Mouse (Mus musculus) ovary, postnatal 10 days (tissue): ENCODE data around the gene Tnfsf13.
"Not testable (repeated sequence)": the region's sequence is repeated elsewhere in the genome, so short reads cannot be mapped to it uniquely, and the experiment has no call there.

ENCODE experiments used
- DNase-seq: peaks from one replicate; pipeline ENCODE4 v3.0.0; 2022; ENCODE audit warnings: low spot score

Tnfsf13 gene

DNA sequence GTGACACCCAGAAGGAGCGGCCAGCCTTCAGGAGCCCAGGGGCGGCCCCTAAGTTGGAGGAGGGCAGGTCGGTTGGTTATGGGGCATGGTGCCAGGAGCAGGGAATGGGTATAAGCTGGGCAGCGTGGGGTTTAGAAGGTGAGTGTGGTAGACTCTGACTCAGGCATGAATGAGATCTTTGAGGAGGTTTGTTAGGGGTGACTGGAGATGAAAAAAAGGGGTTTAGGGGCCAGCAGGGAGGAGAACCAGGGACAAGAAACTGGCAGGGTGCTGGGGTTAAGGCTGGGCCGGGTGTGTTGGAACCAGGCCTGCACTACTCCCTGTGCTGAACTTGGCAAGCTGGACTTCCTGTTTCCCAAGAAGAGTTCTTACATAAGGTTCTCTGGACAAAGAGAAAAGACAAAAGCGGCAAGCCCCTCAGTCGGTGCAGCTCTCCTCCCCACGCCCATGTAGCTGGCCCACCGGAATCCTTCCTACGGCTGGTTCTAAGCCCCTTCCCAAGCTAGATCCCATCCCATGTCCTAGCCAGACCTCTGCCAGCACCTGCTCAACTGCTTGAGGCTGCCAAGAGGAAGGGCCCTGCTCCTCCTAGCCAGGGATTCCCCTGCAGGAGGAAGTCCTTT lies at the start of gene Tnfsf13:
Gene Tnfsf13, minus strand, starts transcription at position 259 of the 623 bp plus-strand sequence.
- DNase-seq, result no peak

DNA sequence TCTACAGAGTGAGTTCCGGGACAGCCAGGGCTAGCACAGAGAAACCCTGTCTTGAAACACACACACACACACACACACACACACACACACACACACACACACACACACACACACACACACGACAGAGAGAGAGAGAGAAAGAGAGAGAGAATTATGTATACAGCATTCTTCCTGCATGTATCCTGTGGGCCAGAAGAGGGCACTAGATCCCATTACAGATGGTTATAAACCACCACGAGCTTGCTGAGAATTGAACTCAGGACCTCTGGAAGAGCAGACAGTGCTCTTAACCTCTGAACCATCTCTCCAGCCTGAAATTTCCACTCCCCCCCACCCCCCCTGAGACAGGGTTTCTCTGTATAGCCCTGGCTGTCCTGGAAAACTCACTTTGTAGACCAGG lies 45.8 kb upstream of the Tnfsf13 start:
- not testable (repeated sequence) for DNase-seq

DNA sequence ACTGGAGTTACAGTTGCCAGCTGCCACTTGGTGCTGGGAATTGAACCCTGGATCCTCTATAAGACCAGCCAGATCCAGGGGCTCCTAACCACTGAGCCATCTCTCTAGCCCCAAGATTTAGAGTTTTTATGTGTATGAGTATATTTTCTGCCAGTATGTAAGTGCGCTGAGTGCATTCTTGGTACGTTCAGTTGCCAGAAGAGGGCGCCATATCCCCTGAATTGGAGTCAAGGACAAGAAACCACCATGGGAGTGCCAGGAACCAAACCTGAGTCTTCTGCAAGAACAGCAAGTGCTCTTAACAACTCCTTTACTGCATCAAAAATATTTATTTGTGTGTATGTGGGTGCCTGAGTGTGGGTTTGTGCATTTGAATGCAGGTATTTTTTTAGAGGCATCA lies 43.5 kb upstream of the Tnfsf13 start:
- DNase-seq, result no peak

DNA sequence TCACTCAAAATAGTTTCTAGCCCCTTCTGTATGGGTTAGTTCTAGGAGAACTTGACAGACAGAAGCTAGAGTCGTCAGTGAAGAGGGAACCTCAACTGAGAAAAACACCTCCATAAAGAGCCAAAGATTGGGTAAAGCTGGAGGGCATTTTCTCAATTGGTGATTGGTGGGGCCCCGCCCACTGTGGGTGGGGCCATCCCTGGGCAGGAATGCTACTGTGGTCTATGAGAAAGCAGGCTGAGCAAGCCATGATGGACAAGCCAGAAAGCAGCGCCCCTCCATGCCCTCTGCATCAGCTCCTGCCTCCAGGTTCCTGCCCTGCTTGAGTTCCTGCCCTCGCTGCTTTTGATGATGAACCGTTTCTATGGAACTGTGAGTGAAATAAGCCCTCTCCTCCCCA lies 40.4 kb upstream of the Tnfsf13 start:
- DNase-seq, result no peak

DNA sequence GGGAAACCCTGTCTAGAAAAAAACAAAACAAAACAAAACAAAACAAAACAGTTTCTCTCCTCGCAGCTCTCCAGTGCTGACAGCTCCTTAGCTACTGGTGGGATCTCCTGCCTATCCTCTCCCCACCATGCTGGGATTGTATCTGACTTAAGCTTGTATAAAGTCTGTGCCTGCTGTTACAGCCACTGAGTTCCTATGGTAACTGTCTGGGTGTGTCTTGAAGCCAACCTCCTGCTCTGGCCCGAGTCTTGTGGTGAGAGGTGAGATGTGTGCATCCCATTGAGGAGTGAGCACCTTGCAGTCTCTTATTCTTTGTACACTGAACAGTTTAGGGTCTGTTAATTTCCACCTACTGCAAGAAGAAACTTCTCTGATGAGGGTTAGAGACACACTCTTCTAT lies 37.5 kb upstream of the Tnfsf13 start:
- DNase-seq, result no peak

DNA sequence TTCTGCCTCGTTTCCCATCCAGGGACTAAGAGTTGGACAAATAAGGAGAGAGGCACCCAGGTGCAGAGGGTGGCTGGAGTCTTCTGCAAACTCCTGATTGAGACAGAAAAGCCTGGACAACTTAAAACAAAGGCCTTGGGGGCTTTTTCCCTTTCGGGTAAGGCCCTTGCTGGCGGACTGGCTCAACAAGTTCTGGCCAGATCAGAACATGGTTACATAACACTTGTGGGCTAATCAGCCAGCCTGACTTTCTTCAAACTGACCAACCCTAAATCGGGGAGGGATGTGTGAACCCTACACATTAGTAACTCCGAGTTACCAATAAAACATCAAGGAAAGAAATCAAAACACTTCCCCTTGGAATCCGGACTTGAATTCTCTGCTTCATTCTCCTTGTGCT lies 35.3 kb upstream of the Tnfsf13 start:
- no peak for DNase-seq

DNA sequence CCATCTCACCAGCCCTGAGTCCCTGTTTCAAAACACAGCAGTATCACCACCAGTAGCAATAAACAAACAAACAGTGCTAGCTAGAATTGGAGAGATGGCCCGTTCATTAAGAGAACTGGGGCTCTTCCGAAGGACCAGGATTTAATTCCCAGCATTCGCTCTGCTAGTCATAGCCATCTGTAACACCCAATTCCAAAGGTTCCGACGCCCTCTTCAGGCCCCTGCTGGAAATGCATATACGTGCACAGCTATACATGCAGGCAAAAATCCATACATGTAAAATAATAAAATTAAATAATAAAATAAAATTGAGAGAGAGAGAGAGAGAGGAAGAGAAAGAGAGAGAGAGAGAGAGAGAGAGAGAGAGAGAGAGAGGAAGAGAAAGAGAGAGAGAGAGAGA lies 33.8 kb upstream of the Tnfsf13 start:
- DNase-seq, result no peak

DNA sequence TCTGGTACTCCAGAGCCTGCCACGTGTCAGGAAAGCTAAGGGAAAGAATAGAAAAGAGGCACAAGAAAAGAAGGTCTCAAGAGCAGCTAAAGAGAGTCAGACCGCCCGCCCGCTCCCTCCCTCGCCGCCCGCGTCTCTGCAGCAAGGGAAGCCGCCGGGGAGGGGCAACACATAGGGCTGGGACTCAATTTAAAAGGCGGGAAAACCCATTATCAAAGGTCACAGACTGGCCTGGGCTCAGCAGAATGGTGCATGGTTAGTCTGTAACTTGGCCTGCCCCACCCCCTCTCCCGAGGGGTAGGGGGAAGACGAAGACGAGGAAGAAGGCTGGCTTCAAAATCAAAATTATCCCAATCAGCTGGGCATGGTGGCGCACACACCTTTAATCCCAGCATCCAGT lies 33.1 kb upstream of the Tnfsf13 start:
- no peak for DNase-seq

DNA sequence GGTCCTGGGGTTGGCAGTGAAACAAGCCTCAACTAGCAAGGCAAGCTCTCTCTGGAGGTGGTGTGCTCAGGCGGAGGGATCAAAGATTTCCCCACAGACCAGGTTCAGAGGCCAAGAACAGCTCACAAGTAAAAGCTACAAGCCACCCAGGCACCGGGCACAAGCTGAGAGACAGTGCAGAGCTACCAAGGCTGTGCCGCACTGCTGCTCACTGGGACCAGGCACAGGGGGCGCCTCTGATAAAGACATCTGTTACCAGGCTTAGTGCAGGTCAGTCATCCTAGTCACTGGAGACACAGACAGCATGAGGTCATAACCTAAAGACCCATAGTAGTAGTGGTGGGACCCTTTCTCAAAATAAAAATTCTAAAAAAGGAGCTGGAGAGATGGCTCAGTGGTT lies 31.4 kb upstream of the Tnfsf13 start:
- no peak for DNase-seq

DNA sequence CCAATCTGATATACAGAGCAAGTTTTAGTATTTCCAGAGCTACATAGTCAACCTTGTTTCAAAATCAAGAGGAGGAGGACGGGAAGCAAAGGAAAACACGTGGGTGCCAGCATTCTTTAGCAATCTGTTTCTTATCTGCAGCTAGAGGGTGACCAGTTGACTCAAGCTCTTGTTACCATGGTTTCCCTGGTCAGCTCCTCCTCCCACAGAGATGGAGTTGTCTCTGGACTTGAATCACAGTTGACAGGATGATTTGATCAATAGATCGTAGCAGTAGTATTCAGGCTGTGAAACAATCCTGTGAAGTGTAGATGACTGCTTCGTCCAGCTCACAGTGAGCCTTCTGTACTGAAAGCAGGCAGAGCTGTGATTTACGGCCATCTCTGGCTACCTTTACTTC lies 30.3 kb upstream of the Tnfsf13 start:
- DNase-seq, result no peak

DNA sequence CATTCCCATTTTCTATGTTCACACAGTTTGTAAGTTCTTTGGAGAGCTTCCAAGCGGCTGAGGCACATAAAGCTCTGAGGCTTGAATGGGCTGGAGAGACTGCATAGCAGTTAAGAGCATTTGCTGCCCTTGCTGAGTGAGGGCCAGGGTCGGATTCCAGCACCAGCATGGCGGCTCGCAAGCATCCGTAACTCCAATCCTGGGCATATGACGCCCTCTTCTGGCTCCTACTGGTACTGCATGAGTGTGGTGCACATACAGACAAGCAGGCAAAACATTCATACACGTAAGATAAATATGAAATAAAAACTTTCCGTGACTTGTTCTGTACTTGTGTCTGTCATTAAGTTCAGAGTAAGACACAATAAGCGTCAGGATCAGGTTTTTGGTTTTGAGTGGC lies 29.9 kb upstream of the Tnfsf13 start:
- DNase-seq, result no peak

DNA sequence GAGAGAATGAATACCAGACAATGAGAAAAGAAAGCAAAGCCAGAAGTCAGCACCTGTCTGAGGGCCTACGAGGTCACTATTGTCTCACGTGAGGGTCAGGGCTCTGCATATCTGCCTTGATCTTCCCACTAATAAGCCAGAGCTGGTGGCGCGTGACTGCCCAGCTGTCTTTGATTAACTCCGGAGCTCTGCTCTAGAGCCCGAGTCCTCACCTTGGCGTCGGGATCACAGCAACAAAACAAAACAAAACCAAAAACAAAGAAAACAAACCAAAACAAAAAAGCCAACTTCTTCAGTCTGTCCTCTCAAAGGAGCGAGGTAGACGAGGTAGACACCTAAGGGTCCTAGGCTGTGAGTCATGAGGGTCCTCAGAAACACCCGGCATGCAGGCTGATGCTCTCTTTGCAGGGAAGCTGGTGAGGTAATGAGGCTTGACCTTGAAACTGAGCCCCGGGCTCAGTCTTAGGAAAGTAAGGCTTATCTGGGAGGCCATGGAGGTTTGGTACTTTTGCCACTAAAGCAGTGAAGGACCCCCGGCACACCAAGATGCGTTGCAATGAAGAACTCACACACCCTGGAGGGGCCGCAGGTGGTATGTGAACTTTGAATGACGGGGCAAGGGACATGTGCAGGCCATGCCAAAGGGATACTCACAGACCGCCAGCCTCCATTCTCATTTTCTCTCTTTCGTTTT lies 29.2 kb upstream of the Tnfsf13 start:
- DNase-seq, result no peak

DNA sequence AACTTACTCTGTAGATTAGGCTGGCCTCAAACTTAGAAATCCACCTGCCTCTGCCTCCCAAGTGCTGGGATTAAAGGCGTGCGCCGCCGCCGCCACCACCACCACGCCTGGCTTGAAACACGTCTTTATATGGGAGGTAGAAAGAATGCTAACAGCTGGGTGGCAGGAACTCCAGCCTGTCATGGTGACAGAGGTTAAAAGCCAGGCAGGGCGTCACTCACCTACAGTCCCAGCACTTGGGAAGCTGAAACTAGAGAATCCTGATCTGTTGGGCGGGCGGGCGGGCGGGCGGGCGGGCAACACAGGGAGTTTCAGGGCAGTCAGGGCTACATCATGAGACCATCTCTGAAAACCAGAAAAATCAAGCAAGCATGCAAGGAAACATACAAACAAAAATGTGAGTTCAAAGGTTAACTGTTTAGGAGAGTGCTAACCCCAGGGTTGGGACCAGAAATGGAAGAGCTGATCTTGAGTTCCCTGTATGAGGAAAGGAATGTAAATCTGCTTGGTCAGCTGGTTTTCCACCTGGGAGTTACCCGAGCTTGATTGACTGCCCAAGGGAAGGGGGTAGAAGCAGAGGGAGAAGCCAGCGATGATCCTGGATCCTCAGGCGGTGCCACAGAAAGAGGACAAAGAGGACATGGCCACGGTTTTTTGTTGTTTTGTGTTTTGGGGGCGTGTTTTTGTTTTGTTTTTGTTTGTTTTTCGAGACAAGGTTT lies 27.5 kb upstream of the Tnfsf13 start:
- no peak for DNase-seq

DNA sequence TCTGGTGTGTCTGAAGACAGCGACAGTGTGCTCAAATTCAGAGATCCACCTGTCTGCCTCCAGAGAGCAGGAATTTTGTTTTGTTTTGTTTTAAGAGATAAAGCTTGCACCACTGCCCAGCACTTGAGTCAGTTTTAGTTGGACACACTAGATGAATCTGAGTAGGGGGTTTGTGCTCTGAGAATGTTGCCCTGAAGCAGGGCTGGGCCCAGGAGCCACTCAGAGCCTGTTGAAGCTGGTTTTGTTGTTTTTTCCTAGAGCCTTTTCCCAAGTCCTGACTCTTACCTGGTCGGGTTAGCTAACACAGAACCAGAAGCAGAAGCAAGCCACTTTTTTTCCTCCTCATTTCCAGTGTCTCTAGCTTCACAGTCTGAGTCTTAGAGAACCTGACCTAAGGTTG lies 25.5 kb upstream of the Tnfsf13 start:
- DNase-seq, result no peak

DNA sequence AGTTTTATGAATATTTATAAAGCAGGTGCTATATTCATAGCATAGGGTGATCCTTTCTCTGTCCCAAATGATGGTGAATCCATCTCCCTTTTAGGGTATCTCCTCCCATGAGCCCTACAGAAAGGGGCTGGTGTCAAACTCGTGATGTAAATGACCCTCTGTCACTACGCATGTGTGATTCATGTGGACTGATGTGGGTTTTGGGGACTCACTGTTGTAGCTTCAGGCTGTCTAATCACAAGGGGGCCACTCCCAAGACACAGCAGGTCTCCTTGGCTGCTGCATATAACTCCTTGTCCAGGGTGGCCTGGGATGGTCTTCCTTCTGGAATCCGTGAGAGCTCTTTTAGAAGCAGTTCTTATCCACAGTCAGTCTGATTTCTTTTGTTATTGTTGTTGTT lies 24.9 kb upstream of the Tnfsf13 start:
- no peak for DNase-seq

DNA sequence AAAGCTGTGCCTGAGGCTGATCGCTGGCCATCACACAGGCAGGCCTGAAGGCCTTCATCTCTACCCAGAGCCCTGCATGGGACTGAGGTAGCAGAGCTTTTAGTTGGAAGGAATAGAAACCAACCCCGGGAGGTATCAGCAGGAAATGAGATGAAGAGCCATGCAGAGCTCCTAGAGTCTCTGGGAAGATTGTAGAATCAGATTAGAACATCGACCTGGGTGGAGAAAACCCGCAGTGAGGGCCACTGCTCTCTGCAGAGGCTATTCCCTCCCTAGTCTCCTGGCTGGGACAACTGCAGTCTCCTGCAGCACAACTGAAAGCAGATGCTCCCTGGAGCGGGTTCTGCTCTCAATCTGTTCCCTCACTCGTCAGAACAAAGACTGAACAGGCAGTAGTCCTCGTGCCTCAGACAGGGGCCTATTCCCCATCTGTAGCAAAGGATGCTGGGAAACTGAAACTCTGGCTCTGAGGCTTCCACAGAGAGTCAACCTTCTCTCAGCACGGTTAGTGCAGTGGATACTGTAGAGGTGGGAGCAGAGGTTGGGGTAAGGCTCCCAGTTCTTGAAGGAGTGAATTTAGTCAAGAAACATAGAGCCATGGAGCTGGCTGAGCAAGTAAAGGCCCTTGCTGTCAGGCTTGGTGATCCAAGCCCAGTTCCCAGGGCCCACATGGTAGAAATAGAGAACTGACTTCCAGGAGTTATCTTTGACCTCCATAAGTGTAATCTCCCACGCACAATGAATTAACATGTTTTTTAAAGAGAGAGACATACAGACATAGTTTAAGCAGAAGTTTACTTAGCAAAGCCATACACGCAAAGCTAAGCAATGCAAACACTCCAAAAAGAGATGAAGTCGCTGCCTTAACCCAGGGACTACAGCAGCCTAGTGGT lies 24.2 kb upstream of the Tnfsf13 start:
- no peak for DNase-seq

DNA sequence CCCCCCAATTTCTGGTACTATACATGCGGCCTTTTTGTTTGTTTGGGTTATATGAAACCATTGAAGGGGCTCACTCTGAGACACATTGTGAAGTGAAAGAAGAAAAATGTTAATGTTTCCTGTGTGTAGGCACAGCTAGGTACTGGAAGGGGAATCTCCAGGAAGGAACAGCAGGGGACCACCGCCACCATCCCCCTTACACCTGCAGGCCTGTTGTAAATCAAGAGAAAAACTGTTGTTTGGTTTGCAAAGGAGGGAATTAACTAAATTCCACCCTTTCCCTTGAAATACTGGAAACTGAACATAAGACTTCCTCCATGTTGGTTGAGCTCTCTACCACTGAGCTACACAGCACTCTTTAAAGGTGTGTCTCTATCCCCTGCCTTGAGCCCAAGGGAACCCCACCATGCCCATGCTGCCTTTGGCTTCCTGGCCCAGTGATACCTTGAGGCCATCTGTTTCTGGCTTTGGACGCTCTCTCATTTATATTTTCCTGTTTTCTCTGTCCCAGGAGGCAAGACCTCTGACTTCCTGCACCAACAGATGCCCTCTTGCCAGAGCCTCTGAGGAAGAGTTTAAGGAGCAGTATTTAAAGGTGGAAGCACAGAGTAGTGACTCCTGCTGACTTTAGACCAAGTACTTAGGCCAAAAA lies 23.2 kb upstream of the Tnfsf13 start:
- no peak for DNase-seq

DNA sequence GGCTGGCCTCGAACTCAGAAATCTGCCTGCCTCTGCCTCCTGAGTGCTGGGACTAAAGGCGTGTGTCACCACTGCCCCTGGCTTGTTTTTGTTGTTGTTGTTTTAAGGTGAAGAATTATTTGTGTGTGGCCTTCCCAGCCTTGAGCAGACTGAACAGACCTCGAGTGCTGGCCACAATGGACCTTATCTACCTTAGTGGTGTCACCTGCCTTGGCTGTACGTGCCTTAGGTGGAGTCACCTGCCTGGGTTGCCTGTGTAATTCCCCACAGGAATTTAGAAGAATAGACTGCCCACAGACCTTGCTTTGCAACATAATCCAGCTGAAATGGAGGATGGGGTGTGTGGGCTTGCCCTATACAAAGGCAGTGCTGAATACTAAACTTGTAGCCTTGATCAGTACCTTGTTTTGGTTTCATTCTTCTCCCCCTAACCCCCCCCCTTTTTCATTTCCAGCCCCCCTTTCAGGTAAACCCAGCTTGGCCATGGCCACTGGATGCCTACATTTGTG lies 22.3 kb upstream of the Tnfsf13 start:
- no peak for DNase-seq

DNA sequence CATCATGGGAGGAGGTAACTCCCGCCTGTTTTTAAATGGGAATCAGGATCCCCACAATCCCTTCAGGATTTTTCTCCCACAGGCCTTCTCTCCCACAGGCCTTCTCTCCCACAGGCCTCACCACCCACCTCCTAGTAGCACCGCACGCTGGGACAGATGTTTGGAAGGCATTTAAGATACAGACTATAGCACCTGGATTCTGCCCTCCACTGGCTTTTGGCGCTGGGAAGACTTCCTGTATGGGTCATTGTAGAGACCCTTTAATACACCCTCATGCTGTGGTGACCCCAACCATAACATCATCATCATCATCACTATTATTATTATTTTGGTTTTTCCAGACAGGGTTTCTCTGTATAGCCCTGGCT lies 21.9 kb upstream of the Tnfsf13 start:
- DNase-seq, result no peak

DNA sequence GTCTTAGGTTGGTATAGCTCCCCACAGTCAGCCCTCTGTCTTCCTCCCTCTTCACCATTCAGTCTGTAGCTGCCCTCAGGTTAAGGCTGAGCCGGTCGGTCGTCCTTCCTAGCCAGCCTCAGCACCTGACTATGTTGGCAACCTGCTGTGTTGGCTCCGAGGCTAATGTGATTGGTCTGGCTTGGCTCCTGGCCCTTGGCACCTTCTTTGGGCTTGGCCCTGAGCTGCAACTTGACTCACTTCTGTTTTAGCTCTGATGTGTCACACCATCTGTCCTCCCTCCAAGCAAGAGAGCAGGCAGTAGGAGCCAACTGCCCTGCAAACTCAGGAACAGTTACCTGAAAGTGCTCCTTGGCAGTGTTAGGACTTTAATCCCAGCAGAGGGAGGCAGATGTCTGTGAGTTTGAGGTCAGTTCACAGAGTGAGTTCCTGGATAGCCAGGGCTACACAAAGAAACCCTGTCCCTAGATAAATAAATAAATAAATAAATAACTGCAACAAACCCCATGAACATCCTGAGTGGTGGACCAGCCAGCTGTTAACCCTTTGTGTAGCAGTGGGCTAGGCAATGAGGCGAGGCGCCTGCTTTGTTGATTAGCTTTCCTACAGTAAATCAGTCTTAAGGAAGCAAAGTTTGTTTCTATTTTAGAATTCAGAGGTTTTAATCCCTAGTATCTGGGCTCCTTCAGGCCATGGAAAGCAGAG lies 21.3 kb upstream of the Tnfsf13 start:
- DNase-seq, result no peak

DNA sequence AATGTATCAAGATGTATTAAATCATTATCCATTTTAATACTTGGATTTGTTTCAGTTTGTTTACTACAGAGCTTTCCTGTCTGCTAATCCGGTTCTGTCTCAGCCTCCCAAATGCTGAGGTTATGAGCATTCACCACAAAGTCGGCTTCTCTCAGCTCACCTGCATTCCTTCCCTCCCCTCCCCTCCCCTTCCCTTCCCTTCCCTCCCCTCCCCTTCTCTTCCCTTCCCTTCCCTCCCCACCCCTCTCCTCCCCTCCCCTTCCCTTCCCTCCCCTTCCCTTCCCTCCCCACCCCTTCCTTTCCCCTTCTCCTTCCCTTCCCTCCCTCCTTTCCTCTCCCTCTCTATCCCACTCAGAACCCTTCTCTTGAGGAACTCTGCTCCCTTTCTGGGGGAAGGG lies 19.0 kb upstream of the Tnfsf13 start:
- no peak for DNase-seq
